In genomic region chr4:65372731-65373130, GRCm38 (mm10) we compare ENCODE assay signal across 12 mouse cellular contexts.
DNase-seq lines count a peak whose midpoint lies in the region; ATAC-seq and TF ChIP-seq lines count a peak whose summit lies in the region.
"Had no signal": no experiment of that assay in that cellular context is flagged by ENCODE, and none has a peak within 500 bp of the region (broad histone marks: within the 10 kb centered on the region; RNA-seq: fewer than 3 reads in every experiment).

No protein-coding gene starts in this region.

- ATAC-seq in hindbrain, embryonic 13.5 days (ENCODE audit: low FRiP score), result no peak
- no peak for ATAC-seq in forebrain, embryonic 13.5 days
- ATAC-seq: forebrain, embryonic 14.5 days had no signal

- peak; percentile 3 to 5 for DNase-seq in frontal cortex, postnatal 36 days (ENCODE audit: low spot score in 2 of 2)
- DNase-seq in frontal cortex, postnatal 25 days (ENCODE audit: low spot score in 2 of 2), result no peak
- DNase-seq in lung, adult 18-20 months, result peak; percentile 11 to 34
- DNase-seq in lung, adult 2 months, result no peak
- DNase-seq in heart, postnatal 36 days, result peak; percentile 27 to 31
- DNase-seq in ovary, postnatal 36 days (ENCODE audit: low spot score), result no peak
- DNase-seq: cerebellum, postnatal 10 days; kidney, postnatal 14 days had no signal

- H3K4me2 ChIP-seq in hindbrain, embryonic 13.5 days, result no peak overlapping the region
- H3K4me2 ChIP-seq in forebrain, embryonic 13.5 days, result no peak overlapping the region
- H3K4me2 ChIP-seq: heart, embryonic 15.5 days had no signal

- no peak overlapping the region for H3K4me3 ChIP-seq in lung, adult 2 months (replicated peaks; ENCODE audit: extremely low read depth, low read depth, low read length)
- no peak overlapping the region for H3K4me3 ChIP-seq in hindbrain, embryonic 13.5 days
- no peak overlapping the region for H3K4me3 ChIP-seq in forebrain, embryonic 13.5 days
- H3K4me3 ChIP-seq: heart, embryonic 15.5 days had no signal

- peaks cover 3% of the 10 kb centered on the region; the same call in 1 of the 2 replicates for H3K4me1 ChIP-seq in lung, adult 2 months (ENCODE audit: control insufficient read depth, insufficient read depth, low read length)
- no peaks in the 10 kb centered on the region for H3K4me1 ChIP-seq in hindbrain, embryonic 13.5 days (replicated peaks)
- H3K4me1 ChIP-seq in forebrain, embryonic 13.5 days, result no peaks in the 10 kb centered on the region
- H3K4me1 ChIP-seq: heart, embryonic 15.5 days had no signal

- intact Hi-C loops in heart, postnatal 36 days (cut with DNase I), result no loop called here

- H3K36me3 ChIP-seq in hindbrain, embryonic 13.5 days, result no peaks in the 10 kb centered on the region
- no peaks in the 10 kb centered on the region for H3K36me3 ChIP-seq in forebrain, embryonic 13.5 days (ENCODE audit: poor library complexity, severe bottlenecking)
- H3K36me3 ChIP-seq: heart, embryonic 15.5 days had no signal

- TF ChIP-seq CTCF in lung, adult 2 months (IDR thresholded peaks at IDR 0.05; ENCODE audit: insufficient read depth, low read length), result no peak

- H3K27ac ChIP-seq in hindbrain, embryonic 13.5 days, result no peak overlapping the region
- no peak overlapping the region for H3K27ac ChIP-seq in forebrain, embryonic 13.5 days
- H3K27ac ChIP-seq: heart, embryonic 15.5 days had no signal

- 62% methylated on average over 3 of the region's 3 CpGs for WGBS in lung, adult 2 months
- 95% methylated on average over 3 of the region's 3 CpGs for WGBS in hindbrain, embryonic 13.5 days
- WGBS in forebrain, embryonic 13.5 days, result 93% methylated on average over 3 of the region's 3 CpGs

- TF ChIP-seq POLR2A in lung, adult 2 months (IDR thresholded peaks at IDR 0.05; ENCODE audit: borderline replicate concordance, extremely low read depth, low read depth, low read length), result no peak

- no peaks in the 10 kb centered on the region for H3K27me3 ChIP-seq in hindbrain, embryonic 13.5 days
- H3K27me3 ChIP-seq in forebrain, embryonic 13.5 days, result no peaks in the 10 kb centered on the region
- H3K27me3 ChIP-seq: heart, embryonic 15.5 days had no signal

- H3K9ac ChIP-seq in hindbrain, embryonic 13.5 days, result no peak overlapping the region
- H3K9ac ChIP-seq in forebrain, embryonic 13.5 days, result no peak overlapping the region
- H3K9ac ChIP-seq: heart, embryonic 15.5 days had no signal

- H3K9me3 ChIP-seq in hindbrain, embryonic 13.5 days, result peaks cover 3% of the 10 kb centered on the region; the same call in 1 of the 2 replicates
- no peaks in the 10 kb centered on the region for H3K9me3 ChIP-seq in forebrain, embryonic 13.5 days (replicated peaks)
- H3K9me3 ChIP-seq: heart, embryonic 15.5 days had no signal

Comparison
In these comparisons a context has a peak if more than half of its experiments do, and no peak if none do; other contexts are left out.
1. DNase-seq: peak in frontal cortex, postnatal 36 days (2 of 2), lung, adult 18-20 months (2 of 2) and heart, postnatal 36 days (2 of 2); none in frontal cortex, postnatal 25 days (0 of 2), lung, adult 2 months (single experiment) and ovary, postnatal 36 days (single experiment).